Mouse (Mus musculus) lung, adult 2 months (tissue): ENCODE data around the gene Rtca.

Experiments
- CTCF ChIP-seq: fragments of 200-500 bp; IDR thresholded peaks from 2 replicates; pipeline ENCODE4 v1.5.1; 2011; ENCODE audit warnings: mild to moderate bottlenecking, low read length, control low read depth; ENCODE audit not compliant: insufficient read depth
- POLR2A ChIP-seq: fragments of 200-500 bp; IDR thresholded peaks from 2 replicates; pipeline ENCODE4 v1.6.1; 2011; ENCODE audit warnings: low read depth, mild to moderate bottlenecking, control low read depth, low read length, borderline replicate concordance; ENCODE audit errors: extremely low read depth

GRCm38 (mm10) chr3:116441518-116442205 is 66.3 kb downstream of the Rtca start:
- TF ChIP-seq CTCF (no peak), POLR2A (no peak)
